Mouse (Mus musculus): Measurements from ENCODE around the gene Trap1a.
"Not testable (repeated sequence)": the region's sequence is repeated elsewhere in the genome, so short reads cannot be mapped to it uniquely, and the experiment has no call there.

Gene Trap1a

DNA sequence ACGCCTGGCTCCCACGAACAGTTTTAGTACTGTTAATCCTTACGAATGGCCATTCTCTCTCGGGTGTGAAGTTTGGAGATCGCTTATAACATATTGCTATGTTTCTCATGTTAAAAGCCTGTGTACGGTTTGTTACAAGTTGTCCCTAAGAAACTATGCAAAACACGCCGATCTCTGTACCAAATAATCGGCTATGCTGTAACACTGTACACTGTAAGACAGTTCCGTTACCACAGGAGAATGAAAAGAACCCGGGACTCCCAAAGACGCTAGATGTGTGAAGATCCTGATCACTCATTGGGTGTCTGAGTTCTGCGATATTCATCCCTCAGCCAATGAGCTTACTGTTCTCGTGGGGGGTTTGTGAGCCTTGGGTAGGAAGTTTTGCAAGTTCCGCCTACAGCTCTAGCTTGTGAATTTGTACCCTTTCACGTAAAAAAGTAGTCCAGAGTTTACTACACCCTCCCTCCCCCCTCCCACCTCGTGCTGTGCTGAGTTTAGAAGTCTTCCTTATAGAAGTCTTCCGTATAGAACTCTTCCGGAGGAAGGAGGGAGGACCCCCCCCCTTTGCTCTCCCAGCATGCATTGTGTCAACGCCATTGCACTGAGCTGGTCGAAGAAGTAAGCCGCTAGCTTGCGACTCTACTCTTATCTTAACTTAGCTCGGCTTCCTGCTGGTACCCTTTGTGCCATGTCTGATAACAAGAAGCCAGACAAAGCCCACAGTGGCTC is at the start of gene Trap1a:
Trap1a (plus strand) TSS at position 421 of the 732 bp plus-strand sequence.
- no peak for DNase-seq

GRCm38 (mm10) chrX:139293114-139293513 is 40.4 kb upstream of the Trap1a start:
- no peak for DNase-seq

GRCm38 (mm10) chrX:139295325-139295724 is 38.2 kb upstream of the Trap1a start:
- no peak for DNase-seq

DNA sequence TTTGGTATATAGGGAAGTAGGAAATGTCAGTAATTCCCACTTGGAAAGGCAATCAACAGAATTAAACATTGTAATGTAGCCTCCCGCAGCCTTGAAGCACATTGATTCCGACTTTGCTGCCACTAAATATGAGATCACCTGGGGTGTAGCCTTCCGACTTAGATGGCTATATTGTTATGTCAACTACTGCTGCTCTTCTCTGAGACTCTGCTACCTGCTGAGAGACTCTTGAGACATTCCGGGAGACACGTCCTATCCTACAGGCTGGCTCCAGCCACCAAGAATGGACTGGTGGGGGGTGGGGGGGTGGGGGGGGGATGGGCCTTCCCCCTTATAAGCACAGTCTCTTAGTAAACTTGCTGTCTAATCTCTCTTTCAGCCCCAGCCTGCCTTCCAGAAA is 16.1 kb upstream of the Trap1a start:
- not testable (repeated sequence) for DNase-seq

DNA sequence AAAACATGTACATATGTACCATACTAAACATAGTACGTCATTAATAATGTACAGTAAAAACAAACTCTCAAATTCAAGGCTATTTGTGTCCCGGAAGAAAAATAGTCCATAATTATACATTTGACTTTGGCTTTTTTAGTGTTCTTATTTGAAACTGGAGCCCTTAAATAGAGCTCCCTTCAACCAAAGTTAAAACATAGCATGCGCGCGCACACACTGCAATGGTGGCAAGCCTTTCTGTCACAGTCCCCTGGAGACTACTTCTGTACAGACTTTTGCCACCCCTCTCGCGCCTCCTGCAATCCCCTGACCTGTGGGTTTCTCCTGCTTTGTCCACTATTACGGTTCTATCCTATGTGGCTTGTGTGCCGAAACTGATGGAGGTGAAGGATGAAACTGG is 900 bp upstream of the Trap1a start:
- no peak for DNase-seq

DNA sequence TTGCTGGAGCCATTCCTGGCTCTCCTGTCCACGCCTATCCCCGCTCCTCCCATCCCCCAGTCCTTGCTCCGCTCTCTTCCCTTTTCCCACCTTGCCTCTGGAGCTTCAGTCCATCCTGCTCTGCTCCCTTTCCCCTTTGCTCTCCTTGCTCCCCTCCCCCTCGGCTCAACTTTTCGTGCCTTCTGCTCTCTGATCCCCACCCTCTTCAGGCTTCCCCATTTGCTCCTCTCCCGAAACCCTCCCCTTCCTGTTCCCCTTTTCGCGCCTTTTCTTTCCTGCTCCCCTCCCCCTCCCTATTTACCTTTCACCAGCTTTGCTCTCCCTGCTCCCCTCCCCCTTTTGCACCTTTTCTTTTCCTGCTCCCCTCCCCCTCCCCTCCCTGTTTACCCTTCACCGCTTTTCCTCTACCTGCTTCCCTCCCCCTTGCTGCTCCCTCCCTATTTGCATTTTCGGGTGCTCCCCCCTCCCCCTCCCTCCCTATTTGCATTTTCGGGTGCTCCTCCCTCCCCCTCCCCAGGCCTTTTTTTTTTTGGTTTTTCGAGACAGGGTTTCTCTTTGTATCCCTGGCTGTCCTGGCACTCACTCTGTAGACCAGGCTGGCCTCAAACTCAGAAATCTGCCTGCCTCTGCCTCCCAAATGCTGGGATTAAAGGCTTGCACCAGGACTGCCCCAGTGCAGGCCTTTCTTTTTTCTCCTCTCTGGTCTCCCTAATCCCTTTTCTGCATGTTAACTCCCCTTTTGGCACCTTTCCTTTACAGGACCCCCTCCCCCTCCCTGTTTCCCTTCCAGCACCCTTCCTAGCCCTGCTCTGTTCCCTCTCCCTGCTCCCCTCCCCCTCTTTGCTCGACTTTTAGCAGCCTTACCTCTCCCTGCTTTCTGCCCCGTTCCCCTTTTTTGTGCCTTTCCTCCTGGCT is 1.3 kb downstream of the Trap1a start:
- DNase-seq = no peak

DNA sequence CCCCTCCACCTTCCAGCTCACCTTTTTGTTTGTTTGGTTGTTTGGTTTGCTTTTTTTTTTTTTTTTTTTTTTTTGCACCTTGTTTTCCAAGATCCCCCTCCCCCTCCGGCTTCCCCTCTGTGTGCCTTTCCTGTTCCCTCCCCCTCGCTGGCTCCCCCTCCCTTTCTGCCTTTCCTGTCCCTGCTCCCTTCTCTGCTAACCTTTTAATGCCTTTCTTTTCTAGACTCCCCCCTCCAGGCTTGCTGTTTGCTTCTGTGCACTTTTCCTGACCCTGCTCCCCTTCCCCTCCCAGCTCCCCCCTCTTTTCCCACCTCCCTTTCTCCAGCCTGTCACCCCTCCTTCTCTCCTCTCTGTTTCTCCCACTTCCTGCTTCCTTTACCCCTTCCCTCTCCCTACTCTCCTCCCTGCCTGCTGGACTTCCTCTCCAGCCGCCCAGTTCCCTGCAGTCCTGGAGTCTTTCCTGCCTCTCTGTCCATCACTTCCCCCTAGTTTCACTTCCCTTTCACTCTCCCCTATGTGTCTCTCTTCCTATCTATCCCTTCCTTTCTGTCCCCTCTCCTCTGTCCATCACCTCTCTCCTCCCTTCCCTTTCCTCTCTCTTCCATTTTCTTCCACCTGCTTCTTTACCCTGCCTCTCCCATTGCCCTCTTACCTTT is 2.1 kb downstream of the Trap1a start:
- no peak for DNase-seq

- no peak for DNase-seq
Measured at GRCm38 (mm10) chrX:139339553-139339952, 6.1 kb downstream of the Trap1a start.

GRCm38 (mm10) chrX:139341185-139341584 is 7.7 kb downstream of the Trap1a start:
- no peak for DNase-seq

DNA sequence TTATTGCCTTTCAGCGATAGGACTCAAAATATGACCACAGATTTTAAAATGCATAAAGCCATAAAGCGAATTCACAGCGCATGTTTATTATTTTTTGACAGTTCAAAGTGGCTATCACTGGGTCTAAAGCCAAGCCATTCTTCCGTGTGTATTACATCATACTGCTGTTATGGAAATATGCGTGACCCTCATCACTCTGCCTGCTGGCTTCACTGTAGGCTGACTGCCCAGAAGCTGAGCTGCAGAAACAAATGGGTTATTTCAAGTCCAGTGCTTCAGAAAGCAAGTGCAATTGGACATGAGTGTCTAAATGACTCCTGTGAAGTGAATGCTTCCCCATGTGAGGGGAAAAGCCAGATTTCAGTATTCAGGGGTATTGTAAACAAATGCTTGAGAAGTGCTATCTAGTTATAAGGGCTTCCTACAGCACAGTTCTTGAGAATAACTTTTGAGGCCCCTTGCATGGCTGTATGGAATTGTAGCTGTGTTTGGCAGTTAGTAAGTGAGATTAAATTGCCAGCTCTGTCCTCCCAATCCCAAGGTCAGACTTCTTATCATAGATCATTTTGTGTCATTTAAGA is 18.8 kb downstream of the Trap1a start:
- DNase-seq = no peak

- DNase-seq = no peak
Measured at GRCm38 (mm10) chrX:139357639-139358260, 24.3 kb downstream of the Trap1a start.

DNA sequence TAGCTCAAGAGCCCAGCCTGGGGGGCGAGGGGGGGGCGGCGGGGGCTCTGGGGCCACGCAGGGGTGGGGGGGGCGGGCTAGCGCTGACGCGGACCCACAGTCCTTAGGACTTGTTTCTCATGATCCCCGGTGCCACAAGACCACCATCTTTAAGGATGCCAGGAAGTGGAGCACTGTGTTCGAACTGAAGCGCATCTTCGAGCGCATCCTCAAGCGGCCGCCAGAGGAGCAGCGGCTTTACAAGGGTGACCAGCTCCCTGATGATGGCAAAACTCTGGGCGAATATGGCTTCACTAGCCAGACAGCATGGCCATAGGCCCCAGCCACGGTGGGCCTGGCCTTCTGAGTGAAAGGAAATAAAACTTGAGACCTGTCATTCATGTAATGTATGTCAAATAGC is 24.9 kb downstream of the Trap1a start:
- DNase-seq = no peak

DNA sequence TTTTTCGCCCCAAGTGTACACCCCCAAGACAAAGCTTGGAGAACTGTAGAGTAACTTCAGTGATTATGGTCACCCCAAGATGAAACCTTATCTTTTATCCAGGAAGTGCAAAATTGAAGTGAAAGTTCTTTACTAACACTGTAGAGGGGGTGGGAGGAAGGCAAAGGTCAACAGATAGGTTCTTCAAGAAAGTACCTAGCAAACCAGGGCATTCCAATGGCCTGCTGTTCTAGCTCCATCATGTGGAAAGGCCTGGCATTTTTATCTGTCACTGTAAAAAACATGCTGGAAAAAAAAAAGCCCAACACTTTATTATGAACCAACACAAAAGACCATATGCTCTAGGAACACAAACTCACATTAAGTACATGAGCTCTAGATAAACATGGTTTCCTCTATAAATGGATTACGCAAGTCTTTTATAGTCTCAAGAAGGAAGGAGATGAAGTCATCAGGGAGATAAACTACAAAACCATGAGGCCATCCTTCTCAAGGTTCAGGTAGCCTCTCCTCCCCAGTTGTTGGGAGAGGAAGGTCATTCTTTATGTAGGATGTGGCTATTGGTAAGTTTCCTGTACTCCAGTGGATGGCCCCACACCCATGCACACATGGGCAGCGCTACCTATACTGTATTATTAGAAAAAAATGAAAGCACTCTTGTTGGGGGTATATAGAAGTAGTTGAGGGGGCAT is 33.5 kb downstream of the Trap1a start:
- no peak for DNase-seq

DNA sequence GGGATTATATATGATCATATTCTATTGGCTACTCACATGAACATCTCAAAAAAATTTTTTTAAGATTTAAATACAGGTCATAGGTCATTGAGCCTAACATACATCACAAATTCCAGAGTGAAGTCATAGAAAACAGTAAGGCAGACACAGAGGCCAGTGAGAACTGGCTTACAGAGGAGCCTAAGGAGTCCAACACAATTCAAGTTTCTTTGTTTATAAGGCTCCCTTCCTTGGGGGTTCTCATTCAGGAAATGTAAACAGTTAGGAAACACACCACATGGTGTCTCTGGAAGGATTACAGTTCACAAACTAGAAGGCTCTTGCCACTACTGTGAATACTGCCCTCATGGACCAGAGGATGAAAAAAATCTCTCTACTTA is 34.0 kb downstream of the Trap1a start:
- DNase-seq = no peak

GRCm38 (mm10) chrX:139369122-139369521 is 35.6 kb downstream of the Trap1a start:
- DNase-seq = no peak

DNA sequence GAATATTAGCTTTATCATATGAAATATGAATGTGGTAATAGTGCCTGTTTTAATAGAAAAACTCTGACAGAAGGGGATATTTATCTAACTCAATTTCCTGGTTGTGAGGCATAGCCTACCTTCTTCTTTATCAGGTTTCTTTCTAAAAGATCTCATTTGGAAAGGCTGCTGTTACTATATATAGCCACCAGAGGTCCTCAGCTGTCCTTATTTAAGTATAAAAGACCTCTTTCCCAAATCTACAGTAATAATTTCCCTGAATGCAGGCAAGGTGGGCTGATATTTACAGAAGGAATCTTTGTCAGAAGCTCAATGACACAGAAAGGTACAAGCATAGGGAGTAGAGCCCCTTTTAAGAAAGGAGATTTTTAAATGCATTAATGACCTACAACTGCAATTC is 39.2 kb downstream of the Trap1a start:
- DNase-seq = no peak

Measured in thymus, postnatal 25 days (tissue).